Mouse (Mus musculus) cerebellum, postnatal 4 days (tissue): Measurements from ENCODE around the gene Rac2.

Experiments
- DNase-seq, 2 experiments: peaks; one replicate each; pipeline ENCODE4 v3.0.0; 2022; ENCODE audit warnings: low spot score in 2 of 2, mixed read lengths in 1 of 2

Gene Rac2

GRCm38 (mm10) chr15:78588049-78588448 is 15.5 kb upstream of the Rac2 start:
- DNase-seq = no peak

GRCm38 (mm10) chr15:78587050-78587994 is 14.7 kb upstream of the Rac2 start:
- peak; percentile 90 to 92 for DNase-seq

GRCm38 (mm10) chr15:78585404-78585803 is 12.8 kb upstream of the Rac2 start:
- no peak for DNase-seq

- DNase-seq = no peak
These were observed 10.8 kb upstream of the Rac2 start for GRCm38 (mm10) chr15:78583352-78583751.

- no peak for DNase-seq
These were observed 3.8 kb upstream of the Rac2 start for GRCm38 (mm10) chr15:78576284-78576810.

- no peak for DNase-seq
These were observed 348 bp downstream of the Rac2 start for GRCm38 (mm10) chr15:78572270-78572600.

GRCm38 (mm10) chr15:78571554-78572269 is 871 bp downstream of the Rac2 start:
- no peak for DNase-seq

- DNase-seq = no peak
These were observed 2.4 kb downstream of the Rac2 start for GRCm38 (mm10) chr15:78570170-78570569.

GRCm38 (mm10) chr15:78567608-78568120 is 4.9 kb downstream of the Rac2 start:
- DNase-seq = no peak

GRCm38 (mm10) chr15:78564764-78565435 is 7.7 kb downstream of the Rac2 start:
- no peak for DNase-seq

- no peak for DNase-seq
These were observed 8.6 kb downstream of the Rac2 start for GRCm38 (mm10) chr15:78563937-78564336.

GRCm38 (mm10) chr15:78563344-78563743 is 9.2 kb downstream of the Rac2 start:
- DNase-seq = no peak

GRCm38 (mm10) chr15:78559141-78559979 is 13.2 kb downstream of the Rac2 start:
- DNase-seq = no peak

- DNase-seq = no peak
These were observed 14.7 kb downstream of the Rac2 start for GRCm38 (mm10) chr15:78557693-78558535.

GRCm38 (mm10) chr15:78554545-78555313 is 17.9 kb downstream of the Rac2 start:
- no peak for DNase-seq

GRCm38 (mm10) chr15:78549189-78549734 is 23.3 kb downstream of the Rac2 start:
- no peak for DNase-seq

- DNase-seq = no peak
These were observed 23.9 kb downstream of the Rac2 start for GRCm38 (mm10) chr15:78548711-78549110.

GRCm38 (mm10) chr15:78548336-78548665 is 24.3 kb downstream of the Rac2 start:
- no peak for DNase-seq
